Mouse (Mus musculus) G1E-ER4 (cell line): Measurements from ENCODE around the gene Taar7e. TPM values are rescaled to one million over a fixed set of nuclear protein-coding genes. Genes with fewer than 3 reads are reported as not detected.
"Not testable (repeated sequence)": the region's sequence is repeated elsewhere in the genome, so short reads cannot be mapped to it uniquely, and the experiment has no call there.

ENCODE experiments used
- GATA1 ChIP-seq: IDR thresholded peaks from one replicate; pipeline ENCODE4 v1.8.0; 2012; ENCODE audit warnings: low read length, inconsistent platforms
- polyA plus RNA-seq: library from polyadenylated mRNA; stranded (reverse); fragments of >175 nt; gene quantifications from 2 replicates; pipeline ENCODE4 v1.2.3, GENCODE M21; 2012

The Taar7e gene
- not detected in 2 replicates for polyA plus RNA-seq

DNA sequence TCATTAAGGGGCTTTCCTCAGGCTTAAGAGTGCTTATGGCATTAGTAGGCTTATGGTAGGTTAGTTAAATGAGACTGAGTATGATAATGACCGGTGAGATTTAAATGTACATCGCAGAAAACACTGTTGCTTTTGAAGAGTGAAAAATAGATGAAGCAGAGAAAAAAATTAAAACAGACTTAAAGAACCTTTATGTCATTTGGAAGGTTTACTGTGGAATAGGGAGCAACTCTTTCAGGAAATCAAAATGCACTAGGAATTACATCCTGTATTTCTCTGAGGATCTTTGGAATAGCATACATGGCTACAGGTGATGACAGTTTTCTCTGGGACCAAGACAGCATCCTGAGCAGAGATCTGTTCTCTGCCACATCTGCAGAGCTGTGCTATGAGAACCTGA lies at the start of gene Taar7e:
Taar7e (plus strand) TSS at position 301 of the 400 bp plus-strand sequence.
- no peak for TF ChIP-seq GATA1

- TF ChIP-seq GATA1, result no peak
Measured at GRCm38 (mm10) chr10:23993381-23993780, 44.0 kb upstream of the Taar7e start, which contains the start of gene Taar7a. TSS of gene Taar7a (minus strand) at chr10:23993481.

DNA sequence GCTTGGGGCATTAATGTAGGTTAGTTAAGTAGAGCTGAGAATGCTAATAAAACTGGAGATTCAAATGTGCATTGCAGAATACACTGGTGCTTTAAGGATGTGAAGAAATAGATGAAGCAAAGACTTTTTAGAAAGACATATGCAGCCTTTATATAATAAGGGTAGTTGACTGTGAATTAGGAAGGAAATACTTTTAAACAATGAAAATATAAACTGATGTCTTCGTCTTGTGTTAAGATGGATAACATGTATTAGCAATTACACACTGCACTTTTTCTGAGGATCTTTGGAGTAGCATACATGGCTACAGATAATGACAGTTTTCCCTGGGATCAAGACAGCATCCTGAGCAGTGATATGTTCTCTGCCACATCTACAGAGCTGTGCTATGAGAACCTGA lies 37.8 kb upstream of the Taar7e start, which contains the start of gene Taar7b:
Taar7b (plus strand) TSS at position 301 of the 400 bp plus-strand sequence.
- TF ChIP-seq GATA1, result no peak

GRCm38 (mm10) chr10:24006442-24006841 lies 31.0 kb upstream of the Taar7e start:
- no peak for TF ChIP-seq GATA1

DNA sequence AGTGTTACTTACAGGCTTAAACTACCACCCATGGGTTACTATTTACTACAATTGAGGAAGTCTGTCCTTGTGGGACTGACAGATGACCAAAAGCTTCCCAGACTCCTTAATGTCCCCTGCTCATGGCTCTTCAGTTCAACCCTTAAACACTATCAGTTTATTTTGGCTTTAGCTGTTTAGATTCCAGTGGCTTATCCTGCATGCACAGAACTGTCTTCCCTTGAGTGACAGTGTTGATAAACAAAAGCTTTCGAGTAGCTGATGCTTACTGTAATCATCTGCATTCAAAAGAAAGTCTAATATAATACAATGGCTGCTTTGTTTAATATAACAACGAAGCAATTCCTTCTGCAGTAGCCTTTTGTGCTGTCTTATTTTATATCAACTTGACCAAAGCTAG lies 30.4 kb upstream of the Taar7e start:
- no peak for TF ChIP-seq GATA1

- no peak for TF ChIP-seq GATA1
Measured at GRCm38 (mm10) chr10:24008143-24008542, 29.3 kb upstream of the Taar7e start.

DNA sequence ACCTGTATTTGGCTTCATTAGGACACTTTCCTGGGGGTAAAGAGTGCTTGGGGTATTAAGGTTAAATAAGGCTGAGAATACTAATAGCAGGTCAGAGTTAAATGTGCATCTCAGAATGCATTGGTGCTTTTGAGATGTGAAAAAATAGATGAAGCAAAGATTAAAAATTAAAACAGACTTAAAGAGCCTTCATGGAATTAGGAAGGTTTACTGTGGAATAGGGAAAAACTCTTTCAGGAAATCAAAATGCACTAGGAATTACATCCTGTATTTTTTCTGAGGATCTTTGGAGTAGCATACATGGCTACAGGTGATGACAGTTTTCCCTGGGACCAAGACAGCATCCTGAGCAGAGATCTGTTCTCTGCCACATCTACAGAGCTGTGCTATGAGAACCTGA lies 10.5 kb upstream of the Taar7e start, which contains the start of gene Taar7d:
Taar7d (plus strand) TSS at position 301 of the 400 bp plus-strand sequence.
- TF ChIP-seq GATA1, result no peak

GRCm38 (mm10) chr10:24031347-24031746 lies 6.1 kb upstream of the Taar7e start:
- no peak for TF ChIP-seq GATA1

GRCm38 (mm10) chr10:24040120-24040869 lies 2.9 kb downstream of the Taar7e start:
- TF ChIP-seq GATA1, result no peak

DNA sequence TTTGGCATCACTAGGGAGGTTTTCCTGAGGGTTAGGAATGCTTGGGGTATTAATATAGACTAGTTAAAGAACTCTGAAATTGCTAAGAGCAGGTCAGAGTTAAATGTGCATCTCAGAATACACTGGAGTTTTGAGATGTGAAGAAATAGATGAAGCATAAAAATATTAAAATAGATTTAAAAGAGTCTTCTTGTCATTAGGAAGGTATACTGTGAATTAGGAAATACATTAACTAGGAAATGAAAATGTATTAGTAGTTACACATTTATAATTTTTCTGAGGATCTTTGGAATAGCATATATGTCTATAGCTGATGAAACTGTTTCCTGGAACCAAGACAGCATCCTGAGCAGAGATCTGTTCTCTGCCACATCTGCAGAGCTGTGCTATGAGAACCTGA lies 11.8 kb downstream of the Taar7e start, which contains the start of gene Taar7f:
Taar7f (plus strand) TSS at position 301 of the 400 bp plus-strand sequence.
- TF ChIP-seq GATA1, result no peak

DNA sequence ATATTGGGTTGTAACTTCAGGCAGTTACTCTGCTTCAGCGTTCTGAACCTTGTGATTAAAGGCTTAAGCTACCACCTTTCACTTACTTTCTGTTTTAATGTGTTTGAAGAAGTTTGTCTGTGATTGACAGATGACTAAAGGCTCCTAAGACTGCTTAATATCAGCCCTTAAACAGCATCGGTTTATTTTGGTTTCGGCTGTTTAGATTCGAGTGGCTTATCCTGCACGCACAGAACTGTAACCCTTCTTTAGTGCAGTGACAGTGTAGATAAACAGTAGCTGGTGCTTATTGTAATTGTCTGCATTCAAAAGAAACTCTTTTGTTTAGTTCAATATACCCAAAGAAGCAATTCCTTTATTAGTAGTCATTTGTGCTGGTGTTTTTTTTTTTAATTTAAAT lies 14.6 kb downstream of the Taar7e start:
- no peak for TF ChIP-seq GATA1

DNA sequence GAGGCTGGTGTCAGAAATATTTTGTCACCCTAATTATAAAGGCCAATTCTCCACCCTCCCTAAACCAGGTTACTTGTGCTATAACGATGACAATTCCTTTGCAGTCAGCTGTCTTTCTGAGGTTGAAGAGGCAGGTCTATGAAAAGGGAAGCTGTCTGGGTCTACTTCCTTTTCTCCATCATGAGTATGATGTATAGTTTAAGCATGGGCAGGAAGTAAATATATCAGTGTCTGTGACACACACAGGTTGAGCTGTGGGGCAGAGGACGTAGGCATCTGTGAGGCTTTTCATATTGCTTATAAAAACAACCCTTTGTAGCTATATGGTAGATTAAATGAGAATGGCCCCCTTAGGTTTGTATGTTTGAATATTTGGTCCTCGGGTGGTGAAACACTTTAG lies 21.6 kb downstream of the Taar7e start:
- TF ChIP-seq GATA1, result no peak

DNA sequence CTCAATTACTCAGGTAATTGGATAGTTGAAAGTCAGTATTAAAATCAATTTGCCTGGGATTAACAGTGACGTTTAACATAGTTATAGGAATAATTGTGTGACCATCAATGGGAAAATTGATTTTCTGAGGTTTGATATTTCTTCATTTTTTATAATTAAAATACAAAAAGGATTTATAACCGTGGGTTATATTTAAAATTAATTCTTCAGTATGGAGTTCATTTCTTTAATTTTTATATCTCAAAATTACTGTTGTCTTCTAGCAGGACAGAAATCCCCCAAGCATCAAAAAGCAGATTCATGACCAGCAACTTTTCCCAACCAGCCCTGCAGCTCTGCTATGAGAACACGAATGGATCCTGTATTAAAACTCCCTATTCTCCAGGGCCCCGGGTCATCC lies 38.8 kb downstream of the Taar7e start, which contains the start of gene Taar8a:
Taar8a (plus strand) TSS at position 301 of the 400 bp plus-strand sequence.
- not testable (repeated sequence) for TF ChIP-seq GATA1

DNA sequence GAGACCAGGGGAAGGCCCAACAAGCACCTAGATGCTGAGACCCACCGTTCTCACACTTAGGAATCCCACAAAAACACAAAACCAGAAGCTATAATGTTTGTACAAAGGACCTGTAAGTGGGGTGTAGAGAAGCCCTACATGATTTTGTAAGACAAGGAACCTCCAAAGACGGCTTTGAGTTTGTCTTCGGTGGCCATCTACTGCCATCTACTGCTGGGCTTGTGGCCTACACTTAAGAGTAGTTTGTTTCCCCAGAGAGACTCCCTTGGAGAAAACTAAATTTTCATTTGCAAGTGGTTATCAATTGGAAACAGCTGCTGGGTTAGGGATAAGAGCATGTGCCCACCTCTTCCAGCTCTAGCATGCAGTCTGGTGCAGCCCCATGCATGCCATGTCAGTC lies 42.8 kb downstream of the Taar7e start:
- TF ChIP-seq GATA1, result no peak

DNA sequence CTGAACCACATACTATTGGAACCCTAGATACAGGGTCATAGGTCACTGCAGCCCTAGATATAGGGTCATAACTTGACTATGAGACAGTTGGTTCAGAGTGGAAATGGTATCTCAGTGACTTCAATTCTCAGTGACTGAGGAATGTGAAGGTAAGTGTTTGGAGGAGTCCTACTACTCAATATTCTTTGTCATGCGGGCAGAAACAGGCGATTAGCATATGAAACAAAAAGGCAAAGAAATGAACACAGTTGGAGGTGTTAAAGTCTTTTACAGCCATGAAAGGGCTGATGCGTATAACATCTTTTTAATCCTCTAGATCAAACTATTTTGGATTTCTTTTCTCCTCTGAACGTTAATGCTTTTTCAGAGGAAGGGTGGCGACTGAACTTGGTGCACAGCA lies 48.5 kb downstream of the Taar7e start:
- TF ChIP-seq GATA1, result no peak

GRCm38 (mm10) chr10:24086555-24086954 lies 49.1 kb downstream of the Taar7e start:
- TF ChIP-seq GATA1, result no peak

- TF ChIP-seq GATA1, result no peak
Measured at GRCm38 (mm10) chr10:24087168-24087567, 49.8 kb downstream of the Taar7e start.

Other genes starting within 250 kb of the Taar7e start
- not detected in 2 replicates for gene Slc18b1, start 240.6 kb upstream of the Taar7e start, polyA plus RNA-seq
- gene Vnn3, start 186.2 kb upstream of the Taar7e start, polyA plus RNA-seq, result not detected in 2 replicates
- gene Vnn1, start 142.9 kb upstream of the Taar7e start, polyA plus RNA-seq, result not detected in 2 replicates
- not detected in 2 replicates for gene Taar1, start 117.3 kb upstream of the Taar7e start, polyA plus RNA-seq
- not detected in 2 replicates for gene Taar2, start 99.0 kb upstream of the Taar7e start, polyA plus RNA-seq
- not detected in 2 replicates for gene Taar3, start 88.1 kb upstream of the Taar7e start, polyA plus RNA-seq
- gene Taar4, start 77.1 kb upstream of the Taar7e start, polyA plus RNA-seq, result not detected in 2 replicates
- gene Taar5, start 66.9 kb upstream of the Taar7e start, polyA plus RNA-seq, result not detected in 2 replicates
- not detected in 2 replicates for gene Taar6, start 52.0 kb upstream of the Taar7e start, polyA plus RNA-seq
- gene Taar7a, start 44.1 kb upstream of the Taar7e start, polyA plus RNA-seq, result not detected in 2 replicates
- not detected in 2 replicates for gene Taar7b, start 37.7 kb upstream of the Taar7e start, polyA plus RNA-seq
- not detected in 2 replicates for gene Taar7d, start 10.4 kb upstream of the Taar7e start, polyA plus RNA-seq
- gene Taar7f, start 11.9 kb downstream of the Taar7e start, polyA plus RNA-seq, result not detected in 2 replicates
- gene Taar8a, start 38.9 kb downstream of the Taar7e start, polyA plus RNA-seq, result not detected in 2 replicates
- not detected in 2 replicates for gene Taar8b, start 54.7 kb downstream of the Taar7e start, polyA plus RNA-seq
- gene Taar8c, start 64.3 kb downstream of the Taar7e start, polyA plus RNA-seq, result not detected in 2 replicates
- gene Taar9, start 71.9 kb downstream of the Taar7e start, polyA plus RNA-seq, result not detected in 2 replicates
- gene Stx7, start 111.7 kb downstream of the Taar7e start, polyA plus RNA-seq, result 34.6 and 43.1 TPM in 2 replicates
- not detected in 2 replicates for gene Moxd1, start 185.9 kb downstream of the Taar7e start, polyA plus RNA-seq